Mouse (Mus musculus): ENCODE data around the gene Jmjd6.

Jmjd6 gene

DNA sequence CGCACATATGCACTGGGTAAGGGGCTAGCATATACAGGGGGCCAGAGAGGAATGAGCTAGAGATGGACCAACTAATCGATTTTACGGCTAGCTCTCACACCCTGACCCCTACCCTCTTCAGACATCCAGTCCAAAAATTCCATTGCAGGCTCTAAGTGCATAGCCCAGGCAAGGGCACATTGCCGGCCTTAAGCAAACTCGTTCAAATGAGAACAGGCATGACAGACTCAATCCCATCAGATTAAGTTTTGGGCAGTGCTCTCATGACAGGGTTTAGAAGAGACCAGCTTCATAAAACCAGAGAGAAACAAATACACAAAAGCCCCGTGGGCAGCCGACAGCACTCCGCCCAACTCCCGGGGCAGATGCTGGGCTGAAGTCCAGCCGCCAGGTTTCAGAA is 21.0 kb downstream of the Jmjd6 start:
- DNase-seq: no peak

- DNase-seq: no peak
Measured at GRCm38 (mm10) chr11:116821057-116821940, 21.9 kb downstream of the Jmjd6 start.

DNA sequence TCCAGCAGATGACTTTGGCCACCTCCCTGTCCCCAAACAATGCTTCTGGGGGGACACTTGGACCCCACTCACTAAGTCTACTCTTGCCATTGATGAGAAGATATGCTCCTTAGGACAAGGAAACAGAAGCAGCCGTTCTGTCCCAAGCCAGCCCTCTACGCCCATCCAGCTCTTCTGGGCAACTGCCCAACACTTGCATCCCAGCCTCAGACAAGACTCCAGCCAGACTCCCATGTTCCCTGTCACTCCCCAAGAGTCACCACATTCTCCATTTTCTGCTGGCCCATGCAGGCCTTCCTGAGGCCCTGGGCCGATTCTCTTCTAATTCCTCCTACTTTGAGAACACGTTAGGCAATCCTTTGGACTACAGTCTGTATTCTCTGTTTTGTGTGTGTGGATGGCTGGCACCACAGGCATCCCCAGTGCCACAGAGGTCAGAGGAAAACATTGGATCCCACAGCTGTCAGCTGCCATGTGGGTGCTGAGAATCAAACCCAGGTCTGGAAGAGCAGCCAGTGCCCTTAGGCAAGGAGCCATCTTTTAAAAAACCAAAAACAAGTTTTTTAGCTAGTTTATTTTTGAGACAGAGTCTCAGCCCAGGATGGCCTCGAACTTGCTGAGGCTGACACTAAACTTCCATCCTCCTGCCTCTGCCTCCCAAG is 23.2 kb downstream of the Jmjd6 start:
- DNase-seq: peak in 1 of 2 experiments; percentile 61

- no peak for DNase-seq
Measured at GRCm38 (mm10) chr11:116818722-116819121, 24.5 kb downstream of the Jmjd6 start.

DNA sequence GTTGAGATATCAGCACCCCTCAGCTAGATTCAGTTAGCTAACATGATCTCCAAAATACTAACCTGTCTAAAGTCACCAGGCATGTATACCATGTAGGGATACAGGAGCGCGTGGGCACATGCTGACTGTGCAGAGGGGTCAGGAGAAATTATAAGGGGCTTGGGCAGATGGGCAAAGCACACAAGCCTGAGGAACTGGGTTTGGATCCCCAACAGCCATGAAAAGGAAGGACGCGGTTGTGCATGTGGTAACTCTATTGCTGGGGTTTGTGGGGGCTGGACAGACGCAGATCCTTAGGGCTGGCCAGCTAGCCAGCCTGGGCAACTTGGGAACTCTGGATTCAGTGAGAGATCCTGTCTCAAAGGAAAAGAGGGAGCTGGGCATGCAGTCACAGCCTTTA is 25.7 kb downstream of the Jmjd6 start:
- no peak for DNase-seq

- DNase-seq: peak; percentile 60 to 75
Measured at GRCm38 (mm10) chr11:116816769-116817168, 26.5 kb downstream of the Jmjd6 start.

DNA sequence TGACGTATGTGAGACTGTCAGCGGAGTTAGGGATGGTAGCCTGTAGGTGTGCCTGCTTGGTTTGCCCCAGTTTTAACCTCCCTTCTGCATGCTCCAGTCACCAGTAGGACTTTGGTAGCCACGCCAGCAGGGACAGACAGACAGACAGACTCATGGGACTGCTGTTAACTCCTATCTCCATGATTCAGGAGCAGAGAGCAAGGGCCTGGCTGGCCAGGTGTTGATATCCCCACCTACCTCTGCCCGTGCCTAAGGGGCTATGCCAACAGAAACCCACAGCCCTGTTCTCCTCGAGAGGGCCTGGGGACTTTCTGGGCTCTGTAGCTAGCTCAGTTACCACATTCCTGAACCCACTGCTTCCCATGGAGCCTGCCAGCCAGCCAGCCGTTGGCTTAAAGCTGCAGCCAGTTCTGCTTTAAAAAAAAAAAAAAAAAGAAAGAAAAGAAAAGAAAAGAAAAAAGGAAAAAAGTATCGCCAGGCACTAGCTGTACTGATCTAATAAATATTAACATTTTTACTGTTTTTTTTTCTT is 28.3 kb downstream of the Jmjd6 start:
- DNase-seq: peak in 1 of 2 experiments; percentile 65

DNA sequence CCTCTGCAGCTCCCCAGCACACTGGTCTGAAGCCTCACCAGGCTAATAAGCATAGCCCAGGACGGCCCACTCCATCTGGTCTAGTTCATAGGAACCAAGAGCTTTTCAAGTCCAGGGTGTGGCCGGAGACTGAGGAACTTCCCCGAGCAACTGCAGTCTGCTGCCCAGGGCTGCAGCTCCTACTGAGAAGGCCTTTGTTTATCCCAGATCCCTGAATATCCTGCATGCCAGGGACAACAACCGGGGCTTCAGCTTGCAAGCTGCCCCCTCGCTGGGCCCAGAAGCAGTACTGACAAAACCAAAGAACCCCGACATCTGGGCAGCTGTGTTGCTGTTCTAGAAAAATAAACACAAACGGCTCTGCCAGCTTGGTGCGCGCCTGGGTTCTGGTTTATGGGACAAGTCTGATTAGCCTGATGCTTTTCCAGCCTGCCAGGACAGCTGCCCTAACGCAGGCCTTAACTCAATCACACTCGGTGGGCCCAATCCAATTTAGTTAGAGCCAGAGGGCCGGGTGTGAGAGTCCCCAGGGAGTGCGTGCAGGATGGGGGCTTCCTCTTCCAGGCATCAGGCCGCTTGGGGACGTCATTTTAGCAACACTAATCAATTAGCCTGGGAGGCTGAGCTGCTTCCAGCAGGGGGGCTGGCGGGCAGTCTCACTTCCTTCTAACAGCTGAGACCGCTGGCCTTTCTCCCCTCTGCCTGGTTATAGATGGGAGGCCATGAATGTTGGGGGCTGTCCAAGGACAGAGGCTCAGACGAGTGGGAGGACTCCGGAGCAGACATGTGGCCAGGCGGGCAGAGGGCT is 29.0 kb downstream of the Jmjd6 start:
- DNase-seq: peak; percentile 82 to 93

DNA sequence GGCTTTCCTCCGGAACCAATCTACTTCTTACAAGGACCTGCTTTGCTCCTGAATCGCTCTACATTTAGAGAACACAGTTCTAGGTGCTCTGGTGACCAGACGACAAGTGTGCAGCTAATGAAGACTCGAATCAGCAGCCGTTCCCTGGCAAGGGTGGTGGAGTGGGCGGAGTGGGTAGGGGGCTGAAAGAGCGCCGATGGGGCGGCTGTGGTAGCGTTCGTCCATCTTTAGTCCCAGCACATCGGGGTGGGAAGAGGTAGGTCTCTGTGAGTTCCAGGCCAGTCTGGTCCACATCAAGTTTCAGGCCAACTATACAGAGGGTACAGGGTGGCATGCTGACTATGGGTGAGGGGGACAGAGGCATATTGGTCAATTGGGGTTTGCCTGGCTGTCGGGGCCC is 29.6 kb downstream of the Jmjd6 start:
- DNase-seq: no peak

DNA sequence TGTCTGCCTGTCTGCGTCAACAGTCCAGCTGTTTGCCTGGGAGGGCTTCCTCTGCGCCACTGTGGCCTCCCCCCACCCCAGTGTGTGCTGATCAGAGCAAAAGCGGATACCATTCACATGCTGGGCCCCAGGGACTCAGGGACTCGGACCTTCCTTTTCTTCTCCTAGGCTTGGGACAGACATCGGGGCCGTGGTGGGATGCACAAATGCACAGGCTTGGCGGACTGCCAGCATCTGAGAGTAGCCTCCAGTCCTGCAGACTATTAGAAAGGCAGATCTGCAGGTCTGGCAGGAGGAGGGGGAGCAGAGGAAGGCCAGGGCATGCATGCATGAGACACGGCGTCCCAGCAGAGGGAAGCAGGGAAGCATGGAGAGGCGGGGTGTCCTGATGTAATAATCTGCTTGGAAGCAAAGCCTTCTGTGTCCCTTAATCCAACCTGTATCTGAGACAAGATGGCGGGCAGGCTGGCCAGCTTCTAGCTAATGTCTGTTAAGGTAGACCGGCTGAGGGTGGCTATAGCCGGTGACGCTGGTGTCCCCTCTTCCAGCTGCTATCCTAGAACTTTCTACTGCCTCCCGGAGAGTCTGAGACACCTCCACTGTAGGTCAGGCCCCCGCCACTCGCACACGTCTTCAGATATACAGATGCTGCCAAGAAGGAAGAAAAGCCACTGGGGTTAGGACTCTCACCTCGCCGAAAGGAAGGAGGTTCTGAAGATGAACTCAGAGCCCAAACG is 30.3 kb downstream of the Jmjd6 start:
- DNase-seq: peak; percentile 54 to 78

DNA sequence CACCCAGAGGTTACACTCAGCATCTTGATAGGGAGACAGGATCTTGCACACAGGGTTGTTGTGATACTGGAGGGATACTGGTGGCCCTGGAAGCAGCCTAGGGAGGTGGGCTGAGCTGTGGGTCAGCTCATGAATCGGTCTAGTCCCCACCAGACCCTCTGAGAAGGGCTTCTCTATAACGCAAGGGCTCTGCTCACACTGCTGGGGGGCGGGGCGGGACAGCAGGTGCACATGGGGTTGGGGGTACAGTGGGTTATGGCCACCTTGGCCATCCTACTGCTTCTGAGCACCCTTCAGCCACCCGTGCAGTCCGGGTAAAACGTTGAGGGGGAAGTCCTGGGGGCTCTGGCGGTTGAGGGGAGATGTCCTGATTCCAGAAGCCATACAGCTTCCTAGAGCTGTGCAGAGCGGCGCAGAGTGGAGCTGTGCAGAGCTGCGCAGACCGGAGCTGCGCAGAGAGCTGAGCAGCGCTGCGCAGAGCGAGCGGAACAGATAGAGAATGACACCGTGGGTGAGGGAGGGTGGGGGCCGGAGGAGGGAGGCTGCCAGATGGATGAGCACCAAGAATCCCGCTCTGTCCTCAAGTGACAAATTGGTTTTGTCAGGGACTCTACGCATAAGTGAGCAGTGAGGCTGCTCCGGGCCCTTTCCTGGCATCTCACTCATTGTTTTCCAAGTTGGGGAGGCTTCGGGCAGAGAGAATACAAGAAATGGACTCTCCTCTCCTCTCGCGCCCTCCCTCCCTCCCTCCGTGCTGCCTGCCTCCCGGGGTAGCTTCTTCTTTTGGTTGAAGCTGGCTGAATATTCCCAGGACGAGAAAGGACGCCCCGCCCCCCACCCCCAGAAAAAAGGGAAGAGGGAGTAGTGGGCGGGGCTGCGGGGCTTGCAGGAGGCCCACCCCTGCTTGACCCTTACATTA is 32.0 kb downstream of the Jmjd6 start:
- DNase-seq: peak; percentile 78 to 88

DNA sequence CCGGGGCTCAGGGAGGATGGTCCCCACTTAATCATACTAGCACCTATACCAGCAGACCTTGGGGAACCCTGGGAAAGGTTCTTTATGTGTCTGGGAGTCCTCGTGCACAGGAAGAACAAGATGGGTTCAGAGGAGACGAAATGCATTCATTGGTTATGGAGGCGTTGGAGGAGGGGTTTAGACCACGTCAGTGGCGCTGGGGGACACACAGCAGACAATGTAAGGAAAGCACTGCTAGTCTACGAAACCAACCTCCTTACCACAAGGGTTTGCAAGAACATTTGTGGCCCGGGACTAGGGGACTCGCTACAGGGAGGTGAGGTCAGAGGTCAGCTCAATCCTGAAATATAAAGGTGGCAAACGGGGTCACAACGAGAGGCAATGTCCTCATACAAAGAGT is 32.7 kb downstream of the Jmjd6 start:
- no peak for DNase-seq

- no peak for DNase-seq
Measured at GRCm38 (mm10) chr11:116809520-116809919, 33.7 kb downstream of the Jmjd6 start.

DNA sequence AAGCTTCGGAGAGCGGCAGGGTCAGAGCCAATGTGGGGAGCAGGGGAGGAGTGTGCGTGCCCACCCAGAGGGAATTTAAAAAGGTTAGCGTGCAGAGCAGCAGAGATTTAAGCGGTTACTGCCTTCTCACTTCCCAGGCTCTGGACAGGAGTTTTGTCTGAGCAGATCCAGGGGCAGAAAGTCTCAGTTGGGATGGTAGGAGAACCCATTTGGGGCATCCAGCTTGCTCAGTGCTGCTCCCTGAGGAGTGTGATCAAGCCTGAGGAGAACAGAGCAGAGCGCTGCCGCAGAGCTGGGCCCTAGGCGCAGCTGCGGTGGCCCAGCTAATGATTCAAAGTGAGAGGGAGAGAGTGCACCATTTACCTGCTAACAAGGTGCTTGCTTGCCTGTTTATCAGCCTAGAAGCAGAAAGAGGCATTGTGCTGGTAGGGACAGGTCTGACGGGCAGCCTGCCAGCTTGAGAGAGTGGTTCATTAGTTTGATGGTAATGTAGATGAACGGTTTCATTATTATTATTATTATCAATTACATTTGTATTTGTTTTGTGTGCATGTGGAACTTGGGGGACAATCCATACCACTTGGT is 34.3 kb downstream of the Jmjd6 start:
- DNase-seq: no peak

DNA sequence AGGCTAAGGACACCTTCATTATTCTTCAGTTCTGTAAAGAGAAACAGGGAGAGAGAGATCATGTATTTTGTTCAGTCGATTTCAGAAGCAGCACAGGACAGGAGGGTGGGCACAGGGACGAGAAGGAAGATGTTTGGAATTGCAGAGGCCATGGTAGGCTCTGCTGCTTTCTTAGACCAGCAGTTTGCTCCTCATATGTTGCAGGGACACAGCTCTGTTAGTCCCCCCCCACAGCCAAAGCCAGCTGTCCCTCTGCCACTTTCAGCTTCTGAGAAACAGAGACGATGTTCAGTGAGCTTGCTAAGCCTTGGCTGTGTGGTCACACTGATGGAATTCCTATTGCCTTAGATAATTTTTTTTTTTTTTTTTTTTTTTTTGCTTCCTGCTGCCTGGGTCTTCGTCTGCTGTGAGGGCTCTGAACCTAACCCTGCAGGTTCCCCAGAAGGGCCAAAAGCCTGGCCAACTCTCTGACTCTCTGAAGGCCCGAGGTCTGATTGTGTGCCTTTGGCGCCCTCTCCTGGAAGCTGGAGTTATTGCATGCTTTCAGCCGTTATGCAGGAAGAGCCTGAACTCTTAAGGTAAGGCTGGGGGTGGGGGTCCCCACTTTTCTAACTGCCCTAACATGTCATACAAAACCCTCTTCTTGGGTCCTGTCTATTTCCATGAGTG is 35.2 kb downstream of the Jmjd6 start:
- DNase-seq: peak; percentile 87 to 89

DNA sequence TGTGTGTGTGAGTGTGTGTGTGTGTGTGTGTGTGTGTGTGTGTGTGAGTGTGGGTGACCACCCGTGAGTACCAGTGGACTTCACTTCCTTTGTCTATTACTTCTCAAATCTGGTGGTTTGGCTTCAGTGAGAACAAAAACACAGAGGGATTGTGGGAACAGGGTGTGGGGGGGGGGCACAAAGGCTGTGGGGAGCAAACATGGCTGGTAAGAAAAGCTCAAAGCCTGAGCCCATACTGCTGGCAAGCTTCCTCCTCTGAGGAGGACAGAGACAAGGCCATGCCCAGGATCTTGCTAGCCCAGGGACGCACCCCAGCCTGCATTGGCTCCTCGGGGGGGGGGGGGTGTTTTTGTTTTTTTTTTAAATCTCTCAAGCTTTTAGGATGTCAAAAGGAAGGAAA is 35.7 kb downstream of the Jmjd6 start:
- no peak for DNase-seq

DNA sequence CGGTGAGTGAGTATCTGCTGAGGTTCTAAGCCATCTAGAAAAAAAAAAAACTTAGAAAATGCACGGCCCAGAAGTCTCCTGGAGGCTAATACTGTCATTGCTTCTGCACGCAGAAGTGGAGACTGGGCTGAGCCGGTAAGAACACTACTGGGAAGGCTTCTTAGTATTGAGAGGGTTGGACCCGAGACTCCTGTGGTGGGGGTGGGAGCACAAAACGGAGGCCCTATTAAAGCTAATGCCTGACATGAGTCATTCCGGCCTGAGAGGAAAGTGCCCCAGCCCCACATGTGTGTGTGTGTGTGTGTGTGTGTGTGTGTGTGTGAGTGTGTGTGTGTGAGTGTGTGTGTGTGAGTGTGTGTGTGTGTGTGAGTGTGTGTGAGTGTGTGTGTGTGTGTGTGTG is 36.1 kb downstream of the Jmjd6 start:
- DNase-seq: peak in 1 of 2 experiments; percentile 26

- DNase-seq: peak in 1 of 2 experiments; percentile 33
Measured at GRCm38 (mm10) chr11:116806136-116807071, 36.8 kb downstream of the Jmjd6 start.

DNA sequence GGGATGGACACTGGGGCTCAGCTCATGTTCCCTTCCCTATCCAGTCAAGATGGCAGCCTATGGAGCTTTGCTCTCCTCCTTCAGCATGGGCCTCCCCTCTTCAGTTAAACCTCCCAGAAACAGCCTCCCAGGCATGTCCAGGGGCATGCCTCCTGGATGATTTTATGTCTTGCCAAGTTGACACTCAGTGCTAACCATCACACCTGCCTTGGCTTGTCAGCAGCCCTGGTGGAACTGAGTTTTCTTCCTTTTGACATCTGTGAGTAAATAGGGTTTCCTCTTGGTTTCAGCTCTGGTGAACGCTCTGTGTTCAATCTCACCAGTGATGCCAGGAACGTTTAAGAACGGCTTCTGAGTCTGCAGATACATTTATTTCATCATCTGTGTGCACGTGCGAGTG is 40.5 kb downstream of the Jmjd6 start:
- DNase-seq: no peak
